Mouse (Mus musculus) lung, adult 2 months (tissue): ENCODE data around the gene Pacsin2.

Experiments used
- CTCF ChIP-seq: fragments of 200-500 bp; IDR thresholded peaks from 2 replicates; pipeline ENCODE4 v1.5.1; 2011; ENCODE audit warnings: mild to moderate bottlenecking, low read length, control low read depth; ENCODE audit not compliant: insufficient read depth
- POLR2A ChIP-seq: fragments of 200-500 bp; IDR thresholded peaks from 2 replicates; pipeline ENCODE4 v1.6.1; 2011; ENCODE audit warnings: low read depth, mild to moderate bottlenecking, control low read depth, low read length, borderline replicate concordance; ENCODE audit errors: extremely low read depth

- TF ChIP-seq CTCF = peak; percentile 54; the same call in 1 of the 2 replicates
- TF ChIP-seq POLR2A = no peak
Measured at GRCm38 (mm10) chr15:83383633-83384032, 80.8 kb downstream of the Pacsin2 start.
